Mouse (Mus musculus) MEL (cell line): Measurements from ENCODE around the gene Mmp24. TPM values are rescaled to one million over a fixed set of nuclear protein-coding genes. Genes with fewer than 3 reads are reported as not detected.

Source experiments
- DNase-seq: peaks from one replicate; pipeline ENCODE4 v3.0.0; 2011; ENCODE audit warnings: low read depth, low spot score
- H3K27ac ChIP-seq: 2 replicates; pipeline ENCODE4 v1.5.1; 2012; ENCODE audit warnings: low read depth, mild to moderate bottlenecking, control low read depth, low read length, moderate library complexity; ENCODE audit not compliant: control insufficient read depth
- H3K27me3 ChIP-seq, 2 experiments: fragments of 150-350 bp in 1 of 2; sonication (generic) in 1 of 2; 2 replicates each; pipeline ENCODE4 v1.6.1; 2012; ENCODE audit warnings: low read length in 2 of 2, mild to moderate bottlenecking in 2 of 2, improper control_type of control experiment in 1 of 2, moderate library complexity in 1 of 2; ENCODE audit not compliant: insufficient read depth in 2 of 2, control insufficient read depth in 1 of 2
- H3K36me3 ChIP-seq, 2 experiments: 2 replicates each; pipeline ENCODE4 v1.6.1; 2012 to 2014; ENCODE audit warnings: low read length in 2 of 2, improper control_type of control experiment in 1 of 2, inconsistent platforms in 1 of 2, mild to moderate bottlenecking in 1 of 2; ENCODE audit not compliant: insufficient read depth in 2 of 2, control insufficient read depth in 1 of 2
- H3K4me1 ChIP-seq, 2 experiments: fragments of 150-350 bp in 1 of 2; sonication (generic) in 1 of 2; 2 replicates each; pipeline ENCODE4 v1.6.1; 2012; ENCODE audit warnings: low read length in 2 of 2, improper control_type of control experiment in 1 of 2, mild to moderate bottlenecking in 1 of 2; ENCODE audit not compliant: insufficient read depth in 2 of 2, control insufficient read depth in 1 of 2
- H3K4me3 ChIP-seq, 2 experiments: fragments of 150-350 bp in 1 of 2; sonication (generic) in 1 of 2; 2 replicates each; pipeline ENCODE4 v1.5.1; 2012; ENCODE audit warnings: low read depth in 2 of 2, low read length in 2 of 2, mild to moderate bottlenecking in 2 of 2, moderate library complexity in 2 of 2, control low read depth in 1 of 2, improper control_type of control experiment in 1 of 2; ENCODE audit not compliant: control insufficient read depth in 1 of 2, insufficient read depth in 1 of 2
- H3K79me2 ChIP-seq: 2 replicates; pipeline ENCODE4 v1.6.1; 2012; ENCODE audit warnings: mild to moderate bottlenecking, low read length, moderate library complexity; ENCODE audit not compliant: control insufficient read depth, poor library complexity, insufficient read depth
- H3K9ac ChIP-seq: 2 replicates; pipeline ENCODE4 v1.6.1; 2012; ENCODE audit warnings: low read depth, mild to moderate bottlenecking, control low read depth, low read length, moderate library complexity; ENCODE audit not compliant: control insufficient read depth, poor library complexity, severe bottlenecking
- H3K9me3 ChIP-seq: fragments of 150-350 bp; sonication (generic); replicated peaks from 2 replicates; pipeline ENCODE4 v1.6.1; 2012; ENCODE audit warnings: mild to moderate bottlenecking, low read length, improper control_type of control experiment, moderate library complexity; ENCODE audit not compliant: insufficient read depth
- CHD1 ChIP-seq: IDR thresholded peaks from 2 replicates; pipeline ENCODE4 v1.6.1; 2012; ENCODE audit warnings: low read depth, mild to moderate bottlenecking, inconsistent platforms, low read length, improper control_type of control experiment
- CTCF ChIP-seq, 3 experiments: IDR thresholded peaks in 2 of 3; conservative IDR thresholded peaks in 1 of 3; 2 replicates each; pipeline ENCODE4 v1.5.1; 2011 to 2012; ENCODE audit warnings: low read length in 3 of 3, low read depth in 2 of 3, mild to moderate bottlenecking in 2 of 3, improper control_type of control experiment in 1 of 3, inconsistent platforms in 1 of 3, mixed read lengths in 1 of 3, moderate library complexity in 1 of 3; ENCODE audit not compliant: control insufficient read depth in 1 of 3, insufficient read depth in 1 of 3, poor library complexity in 1 of 3, severe bottlenecking in 1 of 3
- ELF1 ChIP-seq: IDR thresholded peaks from 2 replicates; pipeline ENCODE4 v1.6.1; 2014; ENCODE audit warnings: low read depth, mild to moderate bottlenecking, inconsistent platforms, low read length, improper control_type of control experiment, moderate library complexity
- GABPA ChIP-seq: IDR thresholded peaks from 2 replicates; pipeline ENCODE4 v1.6.1; 2012; ENCODE audit warnings: low read depth, mild to moderate bottlenecking, inconsistent platforms, low read length, improper control_type of control experiment, moderate library complexity
- GATA1 ChIP-seq: IDR thresholded peaks from 2 replicates; pipeline ENCODE4 v1.6.1; 2011; ENCODE audit warnings: low read depth, low read length, improper control_type of control experiment
- JUND ChIP-seq: IDR thresholded peaks from 2 replicates; pipeline ENCODE4 v1.6.1; 2011; ENCODE audit warnings: low read depth, mild to moderate bottlenecking, improper control_type of control experiment, low read length
- KAT2A ChIP-seq: conservative IDR thresholded peaks from 2 replicates; pipeline ENCODE4 v1.6.1; 2012; ENCODE audit warnings: low read depth, low read length, improper control_type of control experiment, inconsistent platforms
- MYB ChIP-seq: IDR thresholded peaks from 2 replicates; pipeline ENCODE4 v1.6.1; 2011; ENCODE audit warnings: mild to moderate bottlenecking, low read depth, low read length, improper control_type of control experiment
- NELFE ChIP-seq: IDR thresholded peaks from 2 replicates; pipeline ENCODE4 v1.6.1; 2011; ENCODE audit warnings: low read depth, low read length, improper control_type of control experiment
- NRF1 ChIP-seq: IDR thresholded peaks from 2 replicates; pipeline ENCODE4 v1.6.1; 2014; ENCODE audit warnings: low read depth, mild to moderate bottlenecking, inconsistent platforms, low read length, improper control_type of control experiment, moderate library complexity; ENCODE audit not compliant: poor library complexity, insufficient read depth, severe bottlenecking
- POLR2AphosphoS5 ChIP-seq: IDR thresholded peaks from 2 replicates; pipeline ENCODE4 v1.6.1; 2012; ENCODE audit warnings: low read depth, borderline replicate concordance, mild to moderate bottlenecking, inconsistent platforms, low read length, moderate library complexity, mixed read lengths
- RAD21 ChIP-seq: IDR thresholded peaks from 2 replicates; pipeline ENCODE4 v1.6.1; 2011; ENCODE audit warnings: mild to moderate bottlenecking, low read depth, low read length, improper control_type of control experiment
- SIN3A ChIP-seq: IDR thresholded peaks from 2 replicates; pipeline ENCODE4 v1.6.1; 2012; ENCODE audit warnings: low read length, improper control_type of control experiment, inconsistent platforms
- SMC3 ChIP-seq: IDR thresholded peaks from 2 replicates; pipeline ENCODE4 v1.6.1; 2011; ENCODE audit warnings: low read depth, low read length, improper control_type of control experiment
- TAL1 ChIP-seq: IDR thresholded peaks from 2 replicates; pipeline ENCODE4 v1.6.1; 2012; ENCODE audit warnings: mild to moderate bottlenecking, inconsistent platforms, low read length, moderate library complexity, mixed read lengths
- TBP ChIP-seq: IDR thresholded peaks from 2 replicates; pipeline ENCODE4 v1.8.0; 2011; ENCODE audit warnings: low read depth, low read length, improper control_type of control experiment
- TCF12 ChIP-seq: IDR thresholded peaks from 2 replicates; pipeline ENCODE4 v1.6.1; 2014; ENCODE audit warnings: low read depth, mild to moderate bottlenecking, inconsistent platforms, low read length, improper control_type of control experiment, moderate library complexity
- USF2 ChIP-seq, 2 experiments: IDR thresholded peaks; 2 replicates each; pipeline ENCODE4 v1.6.1; 2011 to 2012; ENCODE audit warnings: improper control_type of control experiment in 2 of 2, low read length in 2 of 2, borderline replicate concordance in 1 of 2, inconsistent platforms in 1 of 2, low read depth in 1 of 2, mild to moderate bottlenecking in 1 of 2; ENCODE audit not compliant: insufficient read depth in 1 of 2
- ZC3H11A ChIP-seq: IDR thresholded peaks from 2 replicates; pipeline ENCODE4 v1.6.1; 2012; ENCODE audit warnings: low read depth, mild to moderate bottlenecking, inconsistent platforms, low read length, improper control_type of control experiment
- ZKSCAN1 ChIP-seq: IDR thresholded peaks from 2 replicates; pipeline ENCODE4 v1.6.1; 2012; ENCODE audit warnings: low read depth, mild to moderate bottlenecking, inconsistent platforms, low read length, improper control_type of control experiment, moderate library complexity
- ZMIZ1 ChIP-seq: IDR thresholded peaks from 2 replicates; pipeline ENCODE4 v1.6.1; 2012; ENCODE audit warnings: low read depth, mild to moderate bottlenecking, inconsistent platforms, low read length, improper control_type of control experiment, moderate library complexity
- polyA plus RNA-seq, 2 experiments: library from polyadenylated mRNA; stranded (reverse) in 1 of 2; unstranded in 1 of 2; fragments of >175 nt in 1 of 2; fragments of >200 nt in 1 of 2; gene quantifications; 2 replicates each; pipeline versions ENCODE4 v1.2.1 to v1.2.4; 2012; ENCODE audit warnings: low replicate concordance in 2 of 2, low read depth in 1 of 2; ENCODE audit not compliant: insufficient read length in 2 of 2, insufficient read depth in 1 of 2, missing spikeins in 1 of 2
- total RNA-seq: library from RNA; depleted of rRNA; stranded (reverse); fragments of 300-350 nt; gene quantifications from 2 replicates; pipeline ENCODE4 v1.2.3, GENCODE M21; 2012

Gene Mmp24
- total and polyA plus RNA-seq, 3 experiments = 0.06 to 0.27 TPM; not detected in 1

- Histone ChIP-seq H3K79me2 (no peaks in the 10 kb centered on the region), H3K27me3 (peaks cover 0 to 2% of the 10 kb centered on the region in 2 experiments; a peak in 3 of 4 replicates), H3K27ac (no peak overlapping the region), H3K36me3 (peaks cover 0 to 14% of the 10 kb centered on the region in 2 experiments; a peak in 2 of 4 replicates), H3K9ac (no peak overlapping the region), H3K9me3 (no peaks in the 10 kb centered on the region), H3K4me3 (no peak overlapping the region), H3K4me1 (peaks cover 0 to 17% of the 10 kb centered on the region in 2 experiments; a peak in 2 of 4 replicates)
- no peak for DNase-seq
- TF ChIP-seq SIN3A (no peak), CTCF (IDR thresholded peaks at IDR 0.05 in 2 of 3, conservative IDR thresholded peaks at IDR 0.05 in 1 of 3; ENCODE audit: control insufficient read depth in 1 of 3, insufficient read depth in 1 of 3, low read depth in 2 of 3, low read length in 3 of 3, poor library complexity in 1 of 3, severe bottlenecking in 1 of 3) (no peak), GATA1 (no peak), POLR2AphosphoS5 (no peak), CHD1 (no peak), SMC3 (no peak), USF2 (IDR thresholded peaks at IDR 0.05; ENCODE audit: borderline replicate concordance in 1 of 2, insufficient read depth in 1 of 2, low read depth in 1 of 2, low read length in 2 of 2) (no peak), MYB (no peak), NELFE (no peak), ZC3H11A (no peak), RAD21 (no peak), TBP (no peak), KAT2A (no peak), GABPA (no peak), ZMIZ1 (no peak), JUND (no peak)
Observed at GRCm38 (mm10) chr2:155745487-155745886, 29.7 kb upstream of the Mmp24 start.

DNA sequence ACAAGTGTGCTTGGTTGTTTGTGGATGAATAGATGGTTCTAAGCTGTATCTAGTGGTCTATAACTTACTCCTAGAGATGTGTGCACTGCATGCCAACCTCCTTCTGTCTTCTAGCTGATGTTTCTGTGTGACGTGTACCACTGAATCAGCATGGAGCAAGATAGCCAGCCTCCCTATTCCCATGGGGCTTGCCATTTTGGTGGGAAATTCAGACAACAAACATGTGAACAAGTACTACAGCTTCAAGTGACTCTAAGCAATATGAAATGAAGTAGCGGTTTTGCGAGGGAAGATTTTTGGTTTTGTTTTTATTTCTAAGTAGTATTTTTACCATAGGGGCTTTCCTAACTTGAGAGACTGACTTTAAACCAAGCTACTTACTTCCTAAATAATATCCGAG, 25.7 kb upstream of the Mmp24 start:
- Histone ChIP-seq H3K9me3 (no peaks in the 10 kb centered on the region), H3K4me1 (0 out of 4 replicates have a peak, but pooled peaks cover 0 to 3% of the 10 kb centered on the region in 2 experiments), H3K36me3 (no peaks in the 10 kb centered on the region), H3K27me3 (peaks cover 5 to 6% of the 10 kb centered on the region in 2 experiments), H3K9ac (no peak overlapping the region), H3K4me3 (no peak overlapping the region), H3K27ac (no peak overlapping the region), H3K79me2 (no peaks in the 10 kb centered on the region)
- TF ChIP-seq MYB (no peak), ZC3H11A (no peak), ELF1 (no peak), TAL1 (no peak), TCF12 (no peak), NRF1 (no peak), ZKSCAN1 (no peak), JUND (no peak), CTCF (IDR thresholded peaks at IDR 0.05 in 2 of 3, conservative IDR thresholded peaks at IDR 0.05 in 1 of 3; ENCODE audit: control insufficient read depth in 1 of 3, insufficient read depth in 1 of 3, low read depth in 2 of 3, low read length in 3 of 3, poor library complexity in 1 of 3, severe bottlenecking in 1 of 3) (no peak), CHD1 (no peak)
- no peak for DNase-seq
